Mouse (Mus musculus) liver, postnatal 0 days (tissue): Measurements from ENCODE around the gene Habp4. TPM values are rescaled to one million over a fixed set of nuclear protein-coding genes. Genes with fewer than 3 reads are reported as not detected.

Experiments used
- ATAC-seq: fragments of 200-750 bp; cut with Nextera tagmentation; 2 replicates; pipeline ENCODE4 v1.8.0; 2017; ENCODE audit warnings: mild to moderate bottlenecking, moderate library complexity
- DNase-seq: peaks from one replicate; pipeline ENCODE4 v3.0.0-alpha.2; 2016
- H3K27ac ChIP-seq: fragments of 300-500 bp; sonication (generic); 2 replicates; pipeline ENCODE4 v1.5.1; 2014; ENCODE audit warnings: antibody characterized with exemption, moderate library complexity, mild to moderate bottlenecking, low read depth
- H3K27me3 ChIP-seq: fragments of 300-500 bp; sonication (generic); 2 replicates; pipeline ENCODE4 v1.6.1; 2014; ENCODE audit warnings: low read length, control low read depth, mixed read lengths; ENCODE audit not compliant: insufficient read depth
- H3K36me3 ChIP-seq: fragments of 300-500 bp; sonication (generic); replicated peaks from 2 replicates; pipeline ENCODE4 v1.6.1; 2014; ENCODE audit warnings: mild to moderate bottlenecking, control low read depth, low read length, moderate library complexity, mixed read lengths; ENCODE audit not compliant: insufficient read depth
- H3K4me1 ChIP-seq: fragments of 300-500 bp; sonication (generic); 2 replicates; pipeline ENCODE4 v1.6.1; 2014; ENCODE audit warnings: antibody characterized with exemption, mild to moderate bottlenecking, control low read depth; ENCODE audit not compliant: insufficient read depth
- H3K4me2 ChIP-seq: fragments of 300-500 bp; sonication (generic); 2 replicates; pipeline ENCODE4 v1.6.1; 2014; ENCODE audit warnings: low read depth, mild to moderate bottlenecking, low read length, moderate library complexity, mixed read lengths
- H3K4me3 ChIP-seq: fragments of 300-500 bp; sonication (generic); 2 replicates; pipeline ENCODE4 v1.5.1; 2014; ENCODE audit warnings: low read depth, low read length
- H3K9ac ChIP-seq: fragments of 300-500 bp; sonication (generic); replicated peaks from 2 replicates; pipeline ENCODE4 v1.6.1; 2014; ENCODE audit warnings: mild to moderate bottlenecking, moderate library complexity
- H3K9me3 ChIP-seq: fragments of 300-500 bp; sonication (generic); 2 replicates; pipeline ENCODE4 v1.6.1; 2016; ENCODE audit warnings: mild to moderate bottlenecking, control low read depth, low read length, mixed read lengths
- CTCF ChIP-seq: sonication (generic); IDR thresholded peaks from 2 replicates; pipeline ENCODE4 v1.5.1; 2016; ENCODE audit warnings: antibody characterized with exemption, low read depth
- EP300 ChIP-seq: IDR thresholded peaks from 2 replicates; pipeline ENCODE4 v1.6.1; 2016; ENCODE audit warnings: antibody characterized with exemption, low read depth, mild to moderate bottlenecking
- WGBS: fragments of 180-500 bp; shearing (Covaris S2); extraction: QIAGEN DNeasy Blood & Tissue Kit; methylation state at CpG from one replicate; pipeline ENCODE4 v1.1.7; 2014; ENCODE audit not compliant: insufficient replicate concordance; 5-methylcytosine and 5-hydroxymethylcytosine counted together
- polyA plus RNA-seq: library from polyadenylated mRNA; unstranded; fragments of >200 nt; fragmentation: Nextera tagmentation; extraction: Ambion mirVana; gene quantifications from 2 replicates; pipeline ENCODE4 v1.2.1, GENCODE M21; 2015

Gene Habp4
- polyA plus RNA-seq, 1 experiment from 2014 or later, result 9.0 TPM

DNA sequence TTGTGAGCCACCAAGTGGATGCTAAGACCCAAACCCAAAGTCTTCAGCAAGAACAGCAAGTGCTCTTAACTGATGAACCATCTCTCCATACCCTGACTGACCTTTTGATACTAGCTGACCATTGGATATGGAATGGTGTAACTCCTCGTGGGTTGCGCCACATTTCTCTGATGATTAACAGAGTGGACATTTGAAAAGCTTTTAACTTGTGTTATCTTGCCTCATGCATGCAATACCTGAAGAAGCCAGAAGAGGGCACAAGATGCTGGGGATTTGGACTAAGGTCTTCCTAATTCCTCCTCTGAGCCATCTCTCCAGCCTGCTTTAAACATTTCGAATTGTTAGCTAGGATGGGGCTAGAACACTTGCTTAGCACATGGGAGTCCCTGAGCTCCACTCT is 19.3 kb downstream of the Habp4 start:
- H3K4me1 ChIP-seq, result no peaks in the 10 kb centered on the region
- no peaks in the 10 kb centered on the region for H3K36me3 ChIP-seq
- DNase-seq, result peak; percentile 84
- H3K4me3 ChIP-seq, result no peak overlapping the region
- 54% methylated on average over 3 of the region's 3 CpGs for WGBS
- no peaks in the 10 kb centered on the region for H3K9me3 ChIP-seq
- ATAC-seq, result peak; percentile 81
- H3K27me3 ChIP-seq, result no peaks in the 10 kb centered on the region
- H3K27ac ChIP-seq, result peak overlapping the region; percentile 64
- no peak overlapping the region for H3K9ac ChIP-seq
- H3K4me2 ChIP-seq, result no peak overlapping the region
- TF ChIP-seq CTCF, result peak; percentile 83
- peak; percentile 33; the same call in 1 of the 2 replicates for TF ChIP-seq EP300

DNA sequence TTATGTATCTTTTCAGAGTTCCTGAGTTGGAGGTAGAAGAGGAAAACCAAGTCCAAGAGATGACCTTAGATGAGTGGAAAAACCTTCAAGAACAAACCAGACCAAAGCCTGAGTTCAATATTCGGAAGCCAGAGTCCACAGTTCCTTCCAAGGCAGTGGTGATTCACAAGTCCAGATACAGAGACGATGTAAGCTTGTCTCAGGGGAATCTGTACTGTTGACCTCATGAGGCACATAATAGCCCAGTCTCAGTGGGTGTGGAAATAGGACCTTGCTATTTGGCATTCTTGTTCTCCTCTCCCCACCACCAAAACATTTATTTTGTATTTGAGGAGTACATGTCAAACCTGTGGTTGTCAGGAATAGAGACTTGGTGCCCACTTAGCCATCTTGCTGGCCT is 20.5 kb downstream of the Habp4 start:
- Histone ChIP-seq H3K9ac (no peak overlapping the region), H3K4me2 (no peak overlapping the region), H3K27me3 (no peaks in the 10 kb centered on the region), H3K4me1 (no peaks in the 10 kb centered on the region), H3K4me3 (no peak overlapping the region), H3K27ac (no peak overlapping the region), H3K36me3 (no peaks in the 10 kb centered on the region), H3K9me3 (no peaks in the 10 kb centered on the region)
- DNase-seq (no peak), ATAC-seq (no peak)
- 73% methylated on average over 2 of the region's 2 CpGs for WGBS
- TF ChIP-seq EP300 (no peak), CTCF (no peak)

DNA sequence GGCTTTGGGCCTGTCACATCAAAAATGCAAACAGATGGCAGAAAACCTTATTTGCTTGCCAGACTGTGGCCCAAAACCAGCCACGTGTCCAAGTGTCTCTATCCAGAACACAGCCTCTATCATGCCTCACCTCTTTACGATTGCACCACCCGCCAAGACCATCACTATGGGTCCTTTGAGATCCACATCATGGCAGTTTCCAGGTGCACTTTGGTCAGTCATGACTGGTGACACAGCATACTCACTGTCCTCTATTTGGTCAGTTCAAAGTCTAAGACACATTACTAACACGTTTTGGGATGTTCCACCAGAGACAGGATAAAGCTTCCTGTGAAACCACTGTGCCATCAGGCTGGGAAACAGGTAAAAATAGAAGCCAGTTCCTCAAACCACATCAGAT is 22.0 kb downstream of the Habp4 start:
- WGBS, result 65% methylated on average over 4 of the region's 4 CpGs
- Histone ChIP-seq H3K4me2 (no peak overlapping the region), H3K36me3 (no peaks in the 10 kb centered on the region), H3K9ac (no peak overlapping the region), H3K27me3 (no peaks in the 10 kb centered on the region), H3K9me3 (no peaks in the 10 kb centered on the region), H3K4me1 (no peaks in the 10 kb centered on the region), H3K27ac (peak overlapping the region; percentile 34; the same call in 1 of the 2 replicates), H3K4me3 (no peak overlapping the region)
- DNase-seq (no peak), ATAC-seq (peak; percentile 53)
- no peak for TF ChIP-seq CTCF
- TF ChIP-seq EP300, result no peak

DNA sequence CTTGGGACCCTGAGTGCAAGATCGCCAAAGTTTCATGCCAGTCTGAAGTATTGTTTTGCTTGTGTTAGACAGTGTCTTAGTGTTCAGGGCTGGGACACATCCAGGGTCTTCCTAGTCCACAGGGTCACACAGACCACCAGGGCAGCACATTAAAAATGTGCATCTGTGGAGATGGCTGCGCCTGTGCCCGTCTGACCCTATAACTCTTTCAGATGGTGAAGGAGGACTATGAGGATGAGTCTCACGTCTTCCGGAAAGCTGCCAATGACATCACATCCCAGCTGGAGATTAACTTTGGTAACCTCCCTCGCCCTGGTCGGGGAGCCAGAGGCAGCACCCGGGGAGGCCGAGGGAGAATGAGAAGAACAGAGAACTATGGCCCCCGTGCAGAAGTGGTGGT is 22.7 kb downstream of the Habp4 start:
- no peaks in the 10 kb centered on the region for H3K9me3 ChIP-seq
- ATAC-seq (no peak), DNase-seq (no peak)
- no peak overlapping the region for H3K9ac ChIP-seq
- WGBS, result 86% methylated on average over 10 of the region's 10 CpGs
- H3K4me2 ChIP-seq, result no peak overlapping the region
- H3K36me3 ChIP-seq, result no peaks in the 10 kb centered on the region
- TF ChIP-seq CTCF (no peak), EP300 (no peak)
- no peaks in the 10 kb centered on the region for H3K4me1 ChIP-seq
- H3K4me3 ChIP-seq, result no peak overlapping the region
- H3K27ac ChIP-seq, result no peak overlapping the region
- no peaks in the 10 kb centered on the region for H3K27me3 ChIP-seq

DNA sequence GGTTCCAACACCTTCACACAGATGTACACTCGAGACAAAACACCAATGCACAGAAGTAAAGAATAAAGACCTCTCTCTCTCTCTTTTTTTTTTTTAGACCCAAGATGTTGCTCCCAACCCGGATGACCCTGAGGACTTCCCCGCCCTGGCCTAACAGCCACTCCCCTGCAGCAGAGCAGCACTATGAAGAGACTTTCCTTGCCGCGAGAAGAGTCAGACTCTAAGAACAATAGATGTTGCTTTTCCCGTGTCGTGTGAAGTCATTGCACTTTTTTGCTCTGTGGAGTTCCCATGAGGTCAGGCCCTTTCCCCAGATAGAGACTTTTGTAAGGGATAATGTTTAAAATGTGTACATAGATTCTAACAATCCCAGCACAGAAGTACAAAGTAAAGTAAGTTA is 23.6 kb downstream of the Habp4 start:
- no peak overlapping the region for H3K9ac ChIP-seq
- no peaks in the 10 kb centered on the region for H3K9me3 ChIP-seq
- TF ChIP-seq EP300 (no peak), CTCF (no peak)
- WGBS, result 80% methylated on average over 7 of the region's 7 CpGs
- DNase-seq (no peak), ATAC-seq (no peak)
- no peak overlapping the region for H3K4me3 ChIP-seq
- H3K36me3 ChIP-seq, result no peaks in the 10 kb centered on the region
- H3K4me2 ChIP-seq, result no peak overlapping the region
- H3K27ac ChIP-seq, result no peak overlapping the region
- H3K27me3 ChIP-seq, result no peaks in the 10 kb centered on the region
- H3K4me1 ChIP-seq, result no peaks in the 10 kb centered on the region

DNA sequence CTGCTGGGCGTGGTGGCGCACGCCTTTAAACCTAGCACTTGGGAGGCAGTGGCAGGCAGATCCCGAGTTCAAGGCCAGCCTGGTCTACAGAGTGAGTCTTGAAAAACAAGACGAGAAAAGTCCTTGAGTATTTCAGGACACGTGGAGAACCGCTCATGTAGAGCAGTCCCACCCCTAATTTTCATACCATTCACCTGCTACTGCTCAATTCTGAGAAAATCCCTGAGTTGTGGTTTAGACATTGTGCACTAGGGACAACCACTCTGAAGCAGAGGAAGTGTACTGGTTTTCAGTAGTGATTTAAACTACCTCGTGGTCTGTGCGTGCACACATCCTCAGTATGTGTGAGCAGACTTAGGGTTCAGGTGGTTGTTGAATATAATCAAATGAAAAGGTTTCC is 24.0 kb downstream of the Habp4 start:
- no peak overlapping the region for H3K9ac ChIP-seq
- H3K27ac ChIP-seq, result no peak overlapping the region
- H3K4me1 ChIP-seq, result no peaks in the 10 kb centered on the region
- no peak overlapping the region for H3K4me2 ChIP-seq
- H3K9me3 ChIP-seq, result no peaks in the 10 kb centered on the region
- DNase-seq, result no peak
- no peak overlapping the region for H3K4me3 ChIP-seq
- TF ChIP-seq EP300 (no peak), CTCF (no peak)
- 69% methylated on average over 9 of the region's 9 CpGs for WGBS
- H3K36me3 ChIP-seq, result no peaks in the 10 kb centered on the region
- H3K27me3 ChIP-seq, result no peaks in the 10 kb centered on the region
- no peak for ATAC-seq

DNA sequence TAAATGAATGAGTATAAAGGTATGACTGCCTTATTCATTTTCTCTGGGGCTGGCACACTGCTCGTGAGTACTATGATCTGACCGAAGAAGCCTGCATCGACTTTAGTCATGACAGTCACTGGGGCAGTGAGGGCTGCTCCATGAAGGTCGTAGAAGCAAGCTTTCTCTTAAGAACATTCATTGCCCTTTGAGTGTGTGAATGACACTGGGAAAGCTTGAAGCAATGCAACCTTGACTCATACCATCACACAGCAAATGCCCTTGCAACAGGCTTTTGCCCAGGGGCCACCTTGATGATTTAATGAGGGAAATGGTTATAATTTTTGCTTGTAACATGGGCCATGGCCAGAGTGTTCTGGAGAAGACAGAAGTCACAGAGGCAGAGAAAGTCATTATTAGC is 24.9 kb downstream of the Habp4 start:
- WGBS, result 81% methylated on average over 4 of the region's 4 CpGs
- Histone ChIP-seq H3K4me3 (no peak overlapping the region), H3K36me3 (no peaks in the 10 kb centered on the region), H3K4me2 (no peak overlapping the region), H3K27ac (no peak overlapping the region), H3K4me1 (no peaks in the 10 kb centered on the region), H3K27me3 (no peaks in the 10 kb centered on the region), H3K9ac (no peak overlapping the region), H3K9me3 (no peaks in the 10 kb centered on the region)
- TF ChIP-seq EP300, result no peak
- TF ChIP-seq CTCF, result no peak
- DNase-seq, result no peak
- ATAC-seq, result no peak
